Mouse (Mus musculus): ENCODE results near the gene Exosc5.

- TF ChIP-seq CTCF (IDR thresholded peaks at IDR 0.05): peak; percentile 49
- TF ChIP-seq POLR2A (IDR thresholded peaks at IDR 0.05; ENCODE audit: insufficient read depth, low read depth, low read length): no peak
- no peak for TF ChIP-seq EP300 (IDR thresholded peaks at IDR 0.05; ENCODE audit: insufficient read depth, low read depth, low read length)
Measured at GRCm38 (mm10) chr7:25700732-25701131, 41.8 kb downstream of the Exosc5 start.

Measured in heart, adult 2 months (tissue).